Mouse (Mus musculus): ENCODE results near the gene Cdh6.
A peak's percentile ranks its signal among the peaks of the same experiment; 100 is the strongest.

The Cdh6 gene

GRCm38 (mm10) chr15:13173071-13173778 is at the start of gene Cdh6:
Cdh6 (minus strand) TSS chr15:13173675.
- peak; percentile 64 for DNase-seq

GRCm38 (mm10) chr15:13219727-13220454 is 46.4 kb upstream of the Cdh6 start:
- DNase-seq, result no peak

- DNase-seq, result no peak
These were observed 44.3 kb upstream of the Cdh6 start for GRCm38 (mm10) chr15:13217800-13218199.

GRCm38 (mm10) chr15:13217161-13217560 is 43.7 kb upstream of the Cdh6 start:
- DNase-seq, result no peak

- no peak for DNase-seq
These were observed 39.5 kb upstream of the Cdh6 start for GRCm38 (mm10) chr15:13212956-13213355.

GRCm38 (mm10) chr15:13212027-13212685 is 38.7 kb upstream of the Cdh6 start:
- no peak for DNase-seq

DNA sequence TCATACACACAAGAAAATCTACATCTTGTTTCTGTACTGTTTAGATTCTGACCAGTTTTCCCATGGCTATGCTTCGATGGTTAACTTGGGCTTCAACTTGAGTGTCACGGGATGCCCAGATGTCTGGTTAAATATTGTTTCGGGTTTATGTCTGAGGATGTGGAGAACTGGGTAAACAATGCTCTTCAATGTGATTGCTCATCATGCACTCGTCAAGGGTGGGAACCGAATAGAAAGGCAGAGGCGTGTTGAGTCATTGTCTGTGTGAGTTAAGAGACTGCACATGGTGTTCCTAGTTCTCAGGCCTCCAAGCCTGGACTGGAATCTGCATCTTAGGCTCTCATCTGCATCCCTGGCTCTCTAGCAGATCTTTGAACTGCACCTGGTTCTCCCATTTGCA is 36.7 kb upstream of the Cdh6 start:
- DNase-seq, result no peak

- DNase-seq, result no peak
These were observed 35.2 kb upstream of the Cdh6 start for GRCm38 (mm10) chr15:13208716-13209115.

DNA sequence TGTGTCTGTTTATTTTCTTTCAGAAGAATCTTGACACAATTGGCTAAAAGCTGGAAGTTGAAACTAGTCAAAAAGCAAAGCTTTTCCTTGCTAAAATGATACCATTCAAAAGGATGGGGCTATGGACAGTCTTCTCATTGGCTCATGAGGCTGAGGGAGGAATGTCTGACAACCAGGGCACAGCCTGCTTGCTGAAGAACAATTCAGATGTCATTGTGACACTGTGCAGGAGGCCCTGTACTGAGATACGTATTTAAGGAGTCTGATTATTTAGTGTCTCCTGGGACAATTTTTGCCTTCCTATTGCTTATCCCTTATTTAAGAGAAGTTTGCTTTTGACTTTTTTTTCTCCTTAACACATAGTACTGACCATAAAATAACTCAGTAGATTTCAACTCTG is 22.8 kb upstream of the Cdh6 start:
- DNase-seq, result no peak

DNA sequence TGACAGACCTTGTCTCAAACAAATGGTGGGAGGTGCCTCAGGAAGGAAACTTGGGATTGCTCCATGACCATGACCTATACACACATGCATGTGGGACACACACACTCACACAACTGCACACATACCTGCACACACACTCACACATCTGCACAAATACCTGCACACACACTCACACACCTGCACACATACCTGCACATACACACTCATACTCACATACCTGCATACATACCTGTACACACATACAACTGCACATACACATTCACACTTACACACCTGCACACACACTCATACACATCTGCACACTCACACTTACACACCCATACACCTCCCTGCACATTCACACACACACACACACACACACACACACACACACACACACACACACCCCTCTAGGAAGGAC is 20.6 kb upstream of the Cdh6 start:
- DNase-seq, result no peak

GRCm38 (mm10) chr15:13193076-13193475 is 19.6 kb upstream of the Cdh6 start:
- no peak for DNase-seq

DNA sequence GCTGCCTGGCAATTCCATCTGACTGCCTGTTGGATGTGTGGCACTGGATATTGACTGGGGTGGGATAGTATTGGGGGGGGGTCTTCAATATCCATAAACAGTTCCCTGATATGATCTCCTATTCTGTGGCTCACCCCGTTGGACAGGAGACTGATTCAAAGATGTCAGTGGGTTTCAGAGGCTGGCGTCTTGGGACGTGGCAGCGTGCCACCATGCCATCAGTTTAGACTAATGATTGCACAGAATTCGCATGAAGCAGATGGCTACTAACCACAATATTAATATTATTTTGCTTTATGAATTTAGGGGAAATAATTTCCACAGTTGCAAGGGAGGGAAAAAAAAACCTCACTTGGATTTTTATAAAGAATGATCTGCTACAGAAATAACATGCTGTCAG is 10.2 kb upstream of the Cdh6 start:
- no peak for DNase-seq

GRCm38 (mm10) chr15:13181430-13181829 is 8.0 kb upstream of the Cdh6 start:
- no peak for DNase-seq

- DNase-seq, result no peak
These were observed 7.5 kb upstream of the Cdh6 start for GRCm38 (mm10) chr15:13181014-13181413.

DNA sequence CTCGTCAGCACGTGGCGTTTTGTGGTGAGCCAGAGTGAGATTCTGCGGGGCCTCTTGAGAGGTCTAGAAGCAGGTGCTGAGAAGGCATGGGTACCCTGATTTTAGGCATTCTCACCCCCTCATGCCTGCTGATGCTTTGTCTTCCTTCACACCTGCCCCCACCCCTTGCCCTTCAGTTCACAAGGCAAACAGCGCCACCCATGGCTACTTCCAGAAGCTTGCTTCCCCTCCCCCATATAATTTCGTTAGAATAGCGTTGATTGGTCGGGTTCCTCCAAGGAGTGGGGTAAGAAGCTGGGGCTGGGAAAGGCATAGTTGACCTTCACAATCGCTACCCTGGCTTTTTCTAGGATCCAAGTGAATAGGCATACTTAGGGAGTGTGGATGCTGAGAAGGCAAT is 2.5 kb upstream of the Cdh6 start:
- no peak for DNase-seq

DNA sequence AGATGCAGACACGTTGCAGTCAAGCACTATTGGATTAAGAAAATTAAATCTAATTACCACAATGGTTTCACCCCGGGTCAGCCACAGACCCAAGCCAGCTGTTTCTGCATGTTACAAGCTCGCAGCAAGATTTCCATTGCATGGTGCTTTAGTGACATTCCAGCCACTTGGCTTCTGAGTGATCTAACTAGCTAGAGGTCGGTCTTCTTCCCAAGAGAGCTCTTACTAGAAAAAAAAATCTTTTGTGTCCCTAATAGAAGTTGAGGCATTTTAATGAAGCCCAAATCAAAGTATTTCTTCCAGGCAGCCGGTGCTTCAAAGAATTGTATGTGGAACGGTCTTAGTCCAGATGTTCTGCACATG is 1.1 kb upstream of the Cdh6 start:
- no peak for DNase-seq

DNA sequence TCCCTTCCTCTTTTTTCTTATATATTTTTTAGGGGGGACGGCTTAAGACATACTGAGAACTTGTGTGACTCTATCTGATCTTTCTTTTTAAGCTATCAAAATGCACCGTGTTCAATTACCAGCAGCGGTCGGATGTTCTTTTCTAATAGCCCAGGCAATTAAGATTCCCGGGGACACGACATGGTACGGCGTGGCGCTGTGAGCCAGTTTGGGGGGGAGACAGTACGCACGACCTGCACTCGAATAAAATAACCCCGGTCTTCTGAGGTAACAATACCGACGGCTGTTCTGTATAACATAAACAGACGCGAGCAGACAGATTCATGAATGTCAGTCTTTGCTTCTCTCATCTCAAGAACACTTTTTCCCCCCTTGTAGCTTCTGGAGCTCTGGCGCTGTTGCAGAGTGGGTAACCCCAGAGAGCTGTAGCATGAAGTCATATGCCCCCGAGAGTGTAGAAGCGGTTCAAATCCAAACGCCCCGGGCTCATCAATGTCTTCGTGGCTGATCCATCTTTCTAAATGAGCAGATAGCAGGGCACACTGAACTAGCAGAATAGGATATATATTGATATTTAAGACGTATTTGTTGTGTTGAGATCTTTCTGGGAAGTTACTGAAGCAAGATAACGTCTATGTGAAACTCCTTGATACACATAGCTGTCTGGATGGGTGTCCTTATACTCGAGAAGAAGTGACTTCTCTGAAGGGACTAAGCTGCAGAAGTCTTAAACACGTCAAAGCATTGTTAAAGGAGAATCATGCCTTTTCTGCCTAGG is 554 bp upstream of the Cdh6 start:
- no peak for DNase-seq

- DNase-seq, result no peak
These were observed 957 bp downstream of the Cdh6 start for GRCm38 (mm10) chr15:13172365-13173070.

GRCm38 (mm10) chr15:13171486-13172364 is 1.8 kb downstream of the Cdh6 start:
- DNase-seq, result no peak

DNA sequence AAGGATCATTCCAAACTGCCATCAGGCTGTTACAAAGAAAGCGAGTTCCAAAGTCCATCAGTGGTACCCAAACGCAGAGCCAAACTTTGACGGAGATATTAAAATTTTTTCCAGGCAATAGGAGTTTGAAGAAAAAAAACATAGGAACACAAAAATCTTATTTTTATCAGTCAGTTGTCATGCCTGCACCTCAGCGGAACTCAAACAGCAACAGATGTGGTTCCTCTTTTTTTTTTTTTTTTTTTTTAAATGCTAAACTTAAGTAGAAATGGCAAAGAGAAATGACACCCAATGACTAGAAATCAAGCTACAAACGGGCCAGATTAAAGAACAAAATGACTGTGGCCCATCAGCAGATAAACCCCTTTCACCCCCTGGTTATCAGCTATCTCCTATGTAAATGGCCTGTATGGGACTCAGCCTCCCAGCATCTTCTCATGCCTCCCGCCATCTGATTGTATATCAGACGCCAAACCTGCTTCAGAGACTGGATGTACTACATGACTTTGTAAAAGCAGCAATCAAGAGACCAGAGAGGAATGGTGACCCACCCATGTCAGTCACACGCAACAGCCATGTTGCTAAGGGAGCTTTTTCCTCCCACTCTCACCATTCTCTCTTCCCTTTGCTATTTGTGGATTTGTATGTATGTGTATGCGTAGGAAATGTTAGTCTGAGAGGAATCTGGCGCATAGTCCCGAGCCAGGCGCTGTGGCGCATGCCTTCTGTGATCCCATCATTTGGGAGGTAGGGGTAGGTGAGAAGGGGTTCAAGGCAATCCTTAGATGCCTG is 8.2 kb downstream of the Cdh6 start:
- DNase-seq, result no peak

DNA sequence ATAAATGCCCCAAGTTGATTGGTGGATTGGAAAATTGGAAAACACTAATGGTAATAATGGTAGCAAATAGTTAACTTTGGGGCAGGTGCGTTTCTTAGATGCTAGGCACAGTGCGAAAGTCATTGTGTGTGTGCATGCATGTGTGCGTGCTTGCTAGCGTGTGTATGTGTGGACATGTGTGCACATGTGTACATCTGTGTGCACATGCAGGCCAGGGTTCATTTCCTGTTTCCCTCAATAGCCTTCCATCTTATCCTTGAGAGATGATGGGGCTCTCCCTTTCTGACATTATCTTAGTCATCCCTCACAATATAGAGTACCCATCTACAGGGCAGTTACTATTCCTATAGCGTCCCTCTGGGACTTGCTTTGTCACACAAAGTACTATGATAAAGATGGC is 17.7 kb downstream of the Cdh6 start:
- DNase-seq, result no peak

Measured in right cerebral cortex, postnatal 14 days (tissue).